Mouse (Mus musculus): ENCODE results near the gene Inhba. TPM values are rescaled to one million over a fixed set of nuclear protein-coding genes. Genes with fewer than 3 reads are reported as not detected.

The Inhba gene
- polyA plus RNA-seq, 1 experiment, result 1.2 TPM

DNA sequence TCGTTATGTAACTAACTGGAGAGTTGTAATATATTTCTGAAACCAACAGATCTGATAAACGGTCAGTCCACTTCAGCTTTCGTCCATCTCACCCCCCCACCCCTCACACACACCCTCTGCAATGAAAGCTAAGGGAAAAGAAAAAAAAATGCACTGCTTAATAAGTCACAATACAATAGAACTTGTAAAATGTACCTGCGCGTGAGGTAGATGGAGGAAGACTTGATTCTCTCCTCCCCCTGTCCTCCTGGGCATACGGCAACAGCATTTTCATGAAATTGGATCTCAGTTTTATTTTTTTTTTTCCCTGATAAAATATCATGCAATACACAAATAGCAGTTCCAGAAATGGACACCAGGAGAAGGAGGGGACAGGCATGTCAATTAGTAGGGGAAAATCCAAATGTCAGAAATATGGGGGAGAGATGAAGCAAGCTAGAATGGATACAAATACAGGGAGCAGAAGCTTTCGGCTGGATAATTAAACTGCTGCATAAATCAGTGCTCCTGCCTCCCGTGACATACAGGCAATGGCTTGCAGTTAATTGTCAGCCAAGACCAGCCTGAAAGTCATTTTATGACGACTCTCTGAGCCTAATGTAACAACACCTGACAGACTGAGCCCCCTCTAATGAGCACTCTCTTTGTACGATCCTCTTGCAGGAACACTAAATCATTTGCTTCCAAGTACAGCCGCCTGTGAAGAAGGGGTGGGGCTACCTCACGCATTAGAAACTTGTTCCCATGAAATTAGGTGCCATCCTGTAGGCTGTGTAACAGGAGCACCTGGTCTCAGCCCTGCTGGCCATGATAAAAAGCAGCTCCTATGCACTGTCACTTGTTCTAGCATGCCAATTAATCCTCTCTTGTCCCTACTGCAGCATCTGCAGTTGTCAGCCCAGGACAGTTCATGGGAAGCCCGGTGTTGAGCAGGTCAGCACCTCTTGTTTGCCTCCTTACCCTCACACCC, 11.7 kb downstream of the Inhba start:
- peak; percentile 82 for DNase-seq (ENCODE audit: low read depth)
- TF ChIP-seq CTCF (IDR thresholded peaks at IDR 0.05; ENCODE audit: borderline replicate concordance, extremely low read depth, insufficient read depth, insufficient read length) (no peak), POLR2A (IDR thresholded peaks at IDR 0.05; ENCODE audit: borderline replicate concordance, extremely low read depth, insufficient read depth, insufficient read length, poor library complexity, severe bottlenecking) (no peak)

DNA sequence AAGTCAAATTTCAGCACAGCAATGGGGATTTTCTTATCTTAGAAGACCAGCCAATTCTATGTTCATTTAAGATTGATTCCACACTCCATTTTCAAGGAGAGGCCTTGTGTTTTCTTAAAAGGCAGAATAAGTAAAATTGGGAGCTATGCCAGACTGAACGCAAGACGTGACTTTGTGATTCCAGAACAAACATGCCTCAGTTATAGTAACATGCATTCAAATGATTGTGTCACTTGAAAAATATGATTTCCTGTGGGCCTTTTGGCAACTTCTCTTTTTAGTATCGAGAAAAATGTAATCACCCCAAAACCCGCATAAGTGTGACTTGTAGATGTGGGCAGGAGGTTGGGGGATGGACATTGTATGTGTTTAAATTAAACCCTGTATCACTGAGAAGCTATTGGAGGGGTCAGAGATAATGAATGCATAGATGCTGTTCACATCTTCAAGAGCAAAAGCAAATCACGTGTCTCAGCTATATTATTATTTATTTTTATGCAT, 19.0 kb downstream of the Inhba start:
- TF ChIP-seq CTCF (IDR thresholded peaks at IDR 0.05; ENCODE audit: borderline replicate concordance, extremely low read depth, insufficient read depth, insufficient read length), result no peak
- no peak for TF ChIP-seq POLR2A (IDR thresholded peaks at IDR 0.05; ENCODE audit: borderline replicate concordance, extremely low read depth, insufficient read depth, insufficient read length, poor library complexity, severe bottlenecking)

DNA sequence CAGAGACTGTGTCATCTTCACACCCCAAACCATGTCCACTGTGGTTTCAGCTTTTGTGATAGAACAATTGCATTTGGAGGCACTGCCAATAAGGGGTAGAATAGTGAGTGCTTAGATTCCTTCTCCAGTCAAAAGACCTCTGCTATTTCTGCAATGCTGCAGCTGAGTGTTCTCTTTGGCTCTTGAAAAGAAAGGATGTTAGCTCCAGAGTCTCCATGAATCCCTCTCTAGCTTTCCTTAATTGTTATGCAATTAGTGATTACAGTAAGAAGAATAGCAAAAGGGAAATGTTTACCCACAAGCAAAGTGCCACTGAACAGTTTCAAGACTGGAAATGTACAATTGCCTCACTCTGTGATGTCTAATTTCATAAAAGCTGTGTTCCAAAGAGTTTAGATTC, 20.8 kb downstream of the Inhba start:
- DNase-seq (ENCODE audit: low read depth), result no peak
- TF ChIP-seq CTCF (IDR thresholded peaks at IDR 0.05; ENCODE audit: borderline replicate concordance, extremely low read depth, insufficient read depth, insufficient read length) (no peak), POLR2A (IDR thresholded peaks at IDR 0.05; ENCODE audit: borderline replicate concordance, extremely low read depth, insufficient read depth, insufficient read length, poor library complexity, severe bottlenecking) (no peak)

More for the DNA sequence above, 19.0 kb downstream of the Inhba start:
- no peak for DNase-seq (ENCODE audit: low read depth)

DNA sequence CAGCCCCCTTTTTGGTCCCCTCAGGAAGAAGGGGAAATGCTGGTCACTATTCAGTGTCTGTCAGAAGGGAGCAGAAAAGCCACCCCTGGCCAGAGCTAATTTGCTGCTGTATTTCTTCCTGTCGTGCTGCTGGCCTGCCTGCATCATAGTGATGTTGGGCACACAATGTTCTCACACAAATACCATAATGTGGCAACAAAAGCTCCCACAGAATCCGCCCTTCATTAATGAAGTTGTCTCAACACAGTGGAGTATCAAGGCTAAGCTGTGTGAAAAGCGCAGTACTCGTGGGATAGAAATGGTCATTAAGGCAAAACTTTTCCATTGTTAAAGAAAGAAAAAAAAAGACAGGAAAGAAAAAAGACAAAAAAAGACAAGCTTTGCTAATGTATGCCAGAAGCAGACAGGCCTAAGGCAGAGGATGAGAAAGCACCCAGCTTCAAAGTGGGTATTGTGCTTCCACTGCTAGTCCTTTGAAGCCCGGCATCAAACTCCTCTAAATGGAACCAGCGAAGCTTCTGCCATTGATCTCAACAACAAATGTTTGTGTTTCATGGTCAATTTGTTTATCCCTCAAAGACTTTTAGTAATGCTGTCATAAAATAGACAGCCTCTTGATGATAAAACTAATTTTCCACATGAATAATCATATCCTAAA, 21.4 kb downstream of the Inhba start:
- TF ChIP-seq CTCF (IDR thresholded peaks at IDR 0.05; ENCODE audit: borderline replicate concordance, extremely low read depth, insufficient read depth, insufficient read length), result no peak
- TF ChIP-seq POLR2A (IDR thresholded peaks at IDR 0.05; ENCODE audit: borderline replicate concordance, extremely low read depth, insufficient read depth, insufficient read length, poor library complexity, severe bottlenecking), result no peak
- DNase-seq (ENCODE audit: low read depth), result peak; percentile 16

DNA sequence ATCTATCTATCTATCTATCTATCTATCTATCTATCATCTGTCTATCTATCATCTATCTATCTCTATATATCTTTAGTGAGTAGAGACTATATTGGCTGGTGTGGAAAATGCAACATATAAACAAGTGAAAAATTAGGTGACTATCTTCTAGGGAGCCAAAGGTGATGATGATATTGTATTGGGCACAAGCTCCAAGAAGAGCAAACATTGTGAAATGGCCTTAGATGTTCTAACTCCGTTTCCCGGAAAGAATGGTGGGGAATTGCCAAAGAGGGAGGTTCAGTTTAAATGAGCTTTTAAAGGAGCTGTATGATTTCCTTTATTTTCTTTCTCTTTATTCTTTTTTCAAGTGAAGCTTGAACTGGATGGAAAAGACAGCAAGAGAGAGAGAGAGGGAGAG, 57.4 kb downstream of the Inhba start:
- DNase-seq (ENCODE audit: low read depth), result no peak
- TF ChIP-seq POLR2A (IDR thresholded peaks at IDR 0.05; ENCODE audit: borderline replicate concordance, extremely low read depth, insufficient read depth, insufficient read length, poor library complexity, severe bottlenecking) (no peak), CTCF (IDR thresholded peaks at IDR 0.05; ENCODE audit: borderline replicate concordance, extremely low read depth, insufficient read depth, insufficient read length) (no peak)

DNA sequence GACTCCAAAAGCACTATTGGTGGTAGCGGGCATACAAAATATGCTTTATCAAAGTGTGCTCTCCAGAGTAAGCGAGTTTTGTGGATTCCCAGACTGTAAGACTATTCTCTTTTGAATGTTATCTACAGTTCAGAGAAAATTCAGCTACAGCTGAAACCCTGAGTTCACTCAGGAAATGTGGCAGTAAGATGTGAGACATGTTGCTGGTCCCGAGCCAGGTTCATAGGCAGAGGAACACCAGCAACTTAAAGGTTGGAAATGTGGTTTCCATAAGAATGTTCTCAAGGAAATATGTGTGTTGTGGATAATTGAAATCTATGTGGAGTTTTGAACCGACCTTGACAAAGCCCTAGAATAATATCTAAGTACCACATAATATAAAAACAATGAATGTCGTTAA, 65.6 kb downstream of the Inhba start:
- peak; percentile 9 for DNase-seq (ENCODE audit: low read depth)
- no peak for TF ChIP-seq CTCF (IDR thresholded peaks at IDR 0.05; ENCODE audit: borderline replicate concordance, extremely low read depth, insufficient read depth, insufficient read length)

DNA sequence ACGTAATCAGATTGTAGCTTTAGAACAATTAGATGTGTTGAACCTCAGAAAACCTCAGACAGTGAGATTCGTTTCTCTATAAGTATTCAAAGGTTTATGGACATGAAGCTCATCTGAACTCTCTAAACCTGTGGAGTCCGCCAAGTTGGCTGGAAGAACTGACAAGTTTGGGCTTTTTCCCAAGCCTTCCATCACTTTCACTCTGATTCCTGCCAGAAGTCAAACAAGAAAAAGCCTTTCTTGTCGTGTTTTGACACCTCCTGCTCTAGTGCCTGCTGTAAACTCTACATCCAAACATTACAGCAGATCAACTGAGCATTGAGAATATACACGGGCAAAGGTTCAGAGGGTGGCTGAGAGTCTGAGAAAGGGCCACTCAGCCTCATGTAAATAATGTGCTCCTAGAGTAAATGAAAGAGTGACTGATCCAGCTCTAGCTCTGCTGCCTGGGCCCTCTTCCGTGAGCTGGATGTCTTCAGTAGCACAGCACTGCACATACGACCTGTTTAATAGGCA, 66.6 kb downstream of the Inhba start:
- DNase-seq (ENCODE audit: low read depth), result peak; percentile 44
- no peak for TF ChIP-seq CTCF (IDR thresholded peaks at IDR 0.05; ENCODE audit: borderline replicate concordance, extremely low read depth, insufficient read depth, insufficient read length)
- no peak for TF ChIP-seq POLR2A (IDR thresholded peaks at IDR 0.05; ENCODE audit: borderline replicate concordance, extremely low read depth, insufficient read depth, insufficient read length, poor library complexity, severe bottlenecking)

DNA sequence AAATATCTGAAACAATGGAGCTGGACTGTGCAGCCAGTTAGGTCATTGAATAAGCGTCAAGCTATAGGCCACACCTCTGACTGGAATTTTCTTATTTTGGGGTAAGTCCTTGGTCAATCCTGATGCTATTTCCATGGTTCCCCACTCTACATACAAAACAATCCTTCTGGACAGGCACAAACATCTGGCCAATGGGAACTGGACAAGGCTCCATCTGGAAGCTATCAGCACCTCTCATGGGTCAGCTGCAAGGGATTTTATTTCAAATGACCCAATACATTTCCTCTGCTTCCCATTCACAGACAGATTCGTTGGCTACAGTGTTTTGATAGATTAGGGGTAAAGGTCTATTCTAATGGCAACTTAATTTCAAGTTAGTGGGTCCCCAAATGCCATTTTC, 68.6 kb downstream of the Inhba start:
- TF ChIP-seq POLR2A (IDR thresholded peaks at IDR 0.05; ENCODE audit: borderline replicate concordance, extremely low read depth, insufficient read depth, insufficient read length, poor library complexity, severe bottlenecking), result no peak
- no peak for TF ChIP-seq CTCF (IDR thresholded peaks at IDR 0.05; ENCODE audit: borderline replicate concordance, extremely low read depth, insufficient read depth, insufficient read length)
- DNase-seq (ENCODE audit: low read depth), result no peak

Data from brain, embryonic 14.5 days (tissue).